Mouse (Mus musculus) intestine, embryonic 16.5 days (tissue): ENCODE results near the gene Blcap. TPM values are rescaled to one million over a fixed set of nuclear protein-coding genes. Genes with fewer than 3 reads are reported as not detected.

Experiments used
- ATAC-seq: fragments of 200-750 bp; cut with Nextera tagmentation; 2 replicates; pipeline ENCODE4 v1.8.0; 2017; ENCODE audit warnings: moderate TSS enrichment, moderate library complexity
- H3K27ac ChIP-seq: fragments of 300-500 bp; sonication (generic); 2 replicates; pipeline ENCODE4 v1.5.1; 2014; ENCODE audit warnings: mild to moderate bottlenecking, low read length
- H3K27me3 ChIP-seq: fragments of 300-500 bp; sonication (generic); replicated peaks from 2 replicates; pipeline ENCODE4 v1.6.1; 2014; ENCODE audit warnings: low read length, control low read depth, mixed read lengths; ENCODE audit not compliant: control insufficient read depth, insufficient read depth
- H3K36me3 ChIP-seq: fragments of 300-500 bp; sonication (generic); 2 replicates; pipeline ENCODE4 v1.6.1; 2014; ENCODE audit warnings: low read length, control low read depth; ENCODE audit not compliant: control insufficient read depth, insufficient read depth
- H3K4me1 ChIP-seq: fragments of 300-500 bp; sonication (generic); 2 replicates; pipeline ENCODE4 v1.6.1; 2014; ENCODE audit warnings: low read length, control low read depth, mixed read lengths; ENCODE audit not compliant: control insufficient read depth, insufficient read depth
- H3K4me2 ChIP-seq: fragments of 300-500 bp; sonication (generic); 2 replicates; pipeline ENCODE4 v1.6.1; 2014; ENCODE audit warnings: low read depth, low read length, control low read depth
- H3K4me3 ChIP-seq: fragments of 300-500 bp; sonication (generic); 2 replicates; pipeline ENCODE4 v1.5.1; 2014; ENCODE audit warnings: mild to moderate bottlenecking, low read length
- H3K9ac ChIP-seq: fragments of 300-500 bp; sonication (generic); 2 replicates; pipeline ENCODE4 v1.6.1; 2014; ENCODE audit warnings: low read depth, low read length
- H3K9me3 ChIP-seq: fragments of 300-500 bp; sonication (generic); 2 replicates; pipeline ENCODE4 v1.6.1; 2016; ENCODE audit warnings: low read length, control low read depth; ENCODE audit not compliant: control insufficient read depth
- WGBS: fragments of 180-500 bp; shearing (Covaris S2); extraction: QIAGEN DNeasy Blood & Tissue Kit; methylation state at CpG from one replicate; pipeline ENCODE4 v1.1.7; 2014; 5-methylcytosine and 5-hydroxymethylcytosine counted together
- polyA plus RNA-seq: library from polyadenylated mRNA; unstranded; fragments of >200 nt; fragmentation: Nextera tagmentation; extraction: Ambion mirVana; gene quantifications from 2 replicates; pipeline ENCODE4 v1.2.1, GENCODE M21; 2015

Gene Blcap
- polyA plus RNA-seq, 1 experiment from 2014 or later: 42.0 TPM

DNA sequence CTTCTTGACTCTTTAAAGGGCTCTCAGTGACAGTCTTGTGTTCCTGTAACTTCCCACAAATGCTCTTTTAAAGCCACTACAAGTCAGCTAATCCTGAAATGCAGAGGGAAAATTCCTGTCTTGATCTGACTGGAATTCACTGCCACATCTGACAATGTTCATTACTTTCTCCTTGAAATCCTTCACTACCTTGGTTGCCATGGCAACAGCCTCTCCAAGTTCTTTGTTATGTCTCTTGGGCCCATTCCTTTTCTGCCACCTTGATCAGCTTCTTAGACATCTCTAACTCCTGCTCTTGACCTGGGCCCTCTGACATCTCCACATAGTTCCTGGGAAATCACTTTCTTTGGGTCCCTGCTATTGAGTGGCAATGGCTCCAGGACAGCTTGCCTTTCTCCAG lies 24.4 kb downstream of the Blcap start:
- Histone ChIP-seq H3K9ac (no peak overlapping the region), H3K9me3 (no peaks in the 10 kb centered on the region), H3K4me2 (no peak overlapping the region), H3K4me1 (no peaks in the 10 kb centered on the region), H3K27me3 (no peaks in the 10 kb centered on the region), H3K36me3 (0 out of 2 replicates have a peak, but pooled peaks cover 6% of the 10 kb centered on the region), H3K27ac (no peak overlapping the region), H3K4me3 (no peak overlapping the region)
- ATAC-seq: no peak

DNA sequence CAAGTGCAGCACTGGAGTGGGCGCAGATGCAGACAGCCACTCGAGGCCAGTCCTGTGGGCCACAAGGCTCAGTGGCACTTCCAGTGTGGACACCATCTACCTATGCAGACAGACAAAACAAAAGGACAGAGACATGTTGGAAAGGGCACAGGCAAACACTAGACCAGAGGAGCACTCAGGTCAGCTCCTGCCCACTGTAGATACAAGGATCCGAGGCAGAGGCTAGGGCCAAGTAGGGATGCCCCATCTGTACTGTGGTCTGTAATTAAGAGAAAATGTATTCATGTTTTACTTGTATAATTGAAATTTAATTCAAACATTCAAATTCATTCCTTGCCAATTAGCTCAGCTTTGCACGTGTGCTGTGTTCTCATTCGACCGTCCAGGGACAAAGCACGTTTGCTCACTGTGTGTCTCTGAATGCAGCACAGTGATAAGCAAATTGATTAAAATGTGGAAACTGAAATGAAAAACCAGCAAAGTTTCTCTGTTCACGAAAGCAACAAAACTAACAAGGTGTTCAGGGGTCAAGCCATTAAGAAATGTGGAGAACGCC lies 26.7 kb downstream of the Blcap start:
- Histone ChIP-seq H3K4me2 (no peak overlapping the region), H3K27me3 (no peaks in the 10 kb centered on the region), H3K9me3 (no peaks in the 10 kb centered on the region), H3K4me3 (no peak overlapping the region), H3K36me3 (0 out of 2 replicates have a peak, but pooled peaks cover 6% of the 10 kb centered on the region), H3K4me1 (peaks cover 9% of the 10 kb centered on the region; the same call in 1 of the 2 replicates), H3K9ac (no peak overlapping the region), H3K27ac (no peak overlapping the region)
- 76% methylated on average over 9 of the region's 9 CpGs for WGBS
- ATAC-seq: no peak

GRCm38 (mm10) chr2:157542415-157542814 lies 28.7 kb downstream of the Blcap start:
- no peak overlapping the region for H3K4me2 ChIP-seq
- peaks cover 9% of the 10 kb centered on the region; the same call in 1 of the 2 replicates for H3K4me1 ChIP-seq
- no peaks in the 10 kb centered on the region for H3K9me3 ChIP-seq
- no peaks in the 10 kb centered on the region for H3K27me3 ChIP-seq
- no peak overlapping the region for H3K27ac ChIP-seq
- H3K36me3 ChIP-seq: no peaks in the 10 kb centered on the region
- 57% methylated on average over 4 of the region's 4 CpGs for WGBS
- H3K4me3 ChIP-seq: no peak overlapping the region
- H3K9ac ChIP-seq: no peak overlapping the region
- ATAC-seq: no peak

- peaks cover 9% of the 10 kb centered on the region; the same call in 1 of the 2 replicates for H3K4me1 ChIP-seq
- H3K9me3 ChIP-seq: no peaks in the 10 kb centered on the region
- H3K9ac ChIP-seq: no peak overlapping the region
- 70% methylated on average over 8 of the region's 8 CpGs for WGBS
- H3K27ac ChIP-seq: no peak overlapping the region
- ATAC-seq: no peak
- H3K4me3 ChIP-seq: no peak overlapping the region
- no peak overlapping the region for H3K4me2 ChIP-seq
- H3K27me3 ChIP-seq: no peaks in the 10 kb centered on the region
- no peaks in the 10 kb centered on the region for H3K36me3 ChIP-seq
Measured at GRCm38 (mm10) chr2:157541631-157542030, 29.4 kb downstream of the Blcap start.

- H3K9me3 ChIP-seq: no peaks in the 10 kb centered on the region
- H3K27ac ChIP-seq: no peak overlapping the region
- H3K4me1 ChIP-seq: peaks cover 9% of the 10 kb centered on the region; the same call in 1 of the 2 replicates
- H3K4me2 ChIP-seq: no peak overlapping the region
- no peaks in the 10 kb centered on the region for H3K27me3 ChIP-seq
- no peak for ATAC-seq
- 64% methylated on average over 9 of the region's 9 CpGs for WGBS
- no peak overlapping the region for H3K4me3 ChIP-seq
- H3K9ac ChIP-seq: no peak overlapping the region
- no peaks in the 10 kb centered on the region for H3K36me3 ChIP-seq
Measured at GRCm38 (mm10) chr2:157540953-157541569, 30.0 kb downstream of the Blcap start.

- WGBS: 59% methylated on average over 24 of the region's 24 CpGs
- no peak overlapping the region for H3K9ac ChIP-seq
- ATAC-seq: no peak
Measured at GRCm38 (mm10) chr2:157540073-157540952, 30.8 kb downstream of the Blcap start.

GRCm38 (mm10) chr2:157537118-157537517 lies 34.0 kb downstream of the Blcap start:
- H3K36me3 ChIP-seq: no peaks in the 10 kb centered on the region
- H3K27me3 ChIP-seq: no peaks in the 10 kb centered on the region
- no peaks in the 10 kb centered on the region for H3K9me3 ChIP-seq
- no peak overlapping the region for H3K4me2 ChIP-seq
- no peak overlapping the region for H3K27ac ChIP-seq
- WGBS: 38% methylated on average over 7 of the region's 7 CpGs
- H3K4me3 ChIP-seq: no peak overlapping the region
- peaks cover 9% of the 10 kb centered on the region; the same call in 1 of the 2 replicates for H3K4me1 ChIP-seq
- no peak for ATAC-seq
- no peak overlapping the region for H3K9ac ChIP-seq

More at GRCm38 (mm10) chr2:157540073-157540952, 30.8 kb downstream of the Blcap start:
- Histone ChIP-seq H3K27ac (no peak overlapping the region), H3K36me3 (no peaks in the 10 kb centered on the region), H3K4me3 (no peak overlapping the region), H3K27me3 (no peaks in the 10 kb centered on the region), H3K9me3 (no peaks in the 10 kb centered on the region), H3K4me2 (no peak overlapping the region), H3K4me1 (peaks cover 9% of the 10 kb centered on the region; the same call in 1 of the 2 replicates)

- no peak for ATAC-seq
- Histone ChIP-seq H3K27me3 (no peaks in the 10 kb centered on the region), H3K36me3 (no peaks in the 10 kb centered on the region), H3K27ac (no peak overlapping the region), H3K4me2 (no peak overlapping the region), H3K4me3 (no peak overlapping the region), H3K4me1 (peaks cover 9% of the 10 kb centered on the region; the same call in 1 of the 2 replicates), H3K9me3 (no peaks in the 10 kb centered on the region), H3K9ac (no peak overlapping the region)
- 61% methylated on average over 7 of the region's 7 CpGs for WGBS
Measured at GRCm38 (mm10) chr2:157536476-157537081, 34.5 kb downstream of the Blcap start.

DNA sequence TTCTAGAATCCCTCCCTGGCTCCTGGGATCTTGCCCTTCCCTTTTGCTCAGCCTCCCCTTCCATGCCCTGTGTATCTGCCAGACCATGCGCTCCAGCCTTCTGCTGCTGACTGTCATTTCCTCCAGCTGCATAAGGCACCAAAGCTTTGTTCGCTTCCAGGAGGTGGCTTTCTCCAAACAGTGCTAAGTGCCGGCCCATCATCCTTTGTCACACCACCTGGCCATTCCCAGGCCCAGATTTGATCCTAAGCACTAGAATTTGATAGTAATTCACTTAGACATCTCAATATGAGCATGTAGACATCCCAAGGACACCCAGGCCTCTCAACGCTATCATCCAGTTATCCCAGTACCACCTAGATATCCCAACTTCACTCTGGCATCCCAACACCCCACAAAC lies 36.9 kb downstream of the Blcap start:
- no peaks in the 10 kb centered on the region for H3K9me3 ChIP-seq
- 72% methylated on average over 4 of the region's 4 CpGs for WGBS
- no peak overlapping the region for H3K27ac ChIP-seq
- no peak overlapping the region for H3K4me3 ChIP-seq
- no peak overlapping the region for H3K4me2 ChIP-seq
- no peaks in the 10 kb centered on the region for H3K36me3 ChIP-seq
- no peaks in the 10 kb centered on the region for H3K4me1 ChIP-seq
- H3K9ac ChIP-seq: no peak overlapping the region
- no peaks in the 10 kb centered on the region for H3K27me3 ChIP-seq
- no peak for ATAC-seq
